Mouse (Mus musculus) naive thymus-derived CD4-positive, alpha-beta T cell, adult 2 months (primary cell): ENCODE data around the gene Fancf.

Experiments used
- DNase-seq: peaks from one replicate; pipeline ENCODE4 v3.0.0-alpha.2; 2011; ENCODE audit warnings: low read depth

Gene Fancf

GRCm38 (mm10) chr7:51862097-51862492 lies at the start of gene Fancf:
Fancf (minus strand) TSS chr7:51862267.
- DNase-seq, result peak; percentile 98

GRCm38 (mm10) chr7:51899066-51899465 lies 37.0 kb upstream of the Fancf start:
- no peak for DNase-seq

- DNase-seq, result no peak
Measured at GRCm38 (mm10) chr7:51894939-51895338, 32.9 kb upstream of the Fancf start.

- DNase-seq, result no peak
Measured at GRCm38 (mm10) chr7:51894133-51894801, 32.2 kb upstream of the Fancf start.

- no peak for DNase-seq
Measured at GRCm38 (mm10) chr7:51893008-51893407, 30.9 kb upstream of the Fancf start.

GRCm38 (mm10) chr7:51892224-51892965 lies 30.3 kb upstream of the Fancf start:
- DNase-seq, result no peak

GRCm38 (mm10) chr7:51889601-51890000 lies 27.5 kb upstream of the Fancf start:
- DNase-seq, result no peak

GRCm38 (mm10) chr7:51887678-51888567 lies 25.9 kb upstream of the Fancf start:
- DNase-seq, result no peak

GRCm38 (mm10) chr7:51885345-51885744 lies 23.3 kb upstream of the Fancf start:
- DNase-seq, result no peak

- no peak for DNase-seq
Measured at GRCm38 (mm10) chr7:51880121-51880520, 18.1 kb upstream of the Fancf start.

- peak; percentile 44 for DNase-seq
Measured at GRCm38 (mm10) chr7:51879136-51879723, 17.2 kb upstream of the Fancf start.

- DNase-seq, result no peak
Measured at GRCm38 (mm10) chr7:51878730-51879129, 16.7 kb upstream of the Fancf start.

- no peak for DNase-seq
Measured at GRCm38 (mm10) chr7:51876316-51876715, 14.2 kb upstream of the Fancf start.

- no peak for DNase-seq
Measured at GRCm38 (mm10) chr7:51872597-51872996, 10.5 kb upstream of the Fancf start.

- no peak for DNase-seq
Measured at GRCm38 (mm10) chr7:51872041-51872440, 10.0 kb upstream of the Fancf start.

- no peak for DNase-seq
Measured at GRCm38 (mm10) chr7:51867983-51868382, 5.9 kb upstream of the Fancf start.

- no peak for DNase-seq
Measured at GRCm38 (mm10) chr7:51865336-51865735, 3.3 kb upstream of the Fancf start.

- no peak for DNase-seq
Measured at GRCm38 (mm10) chr7:51862842-51863241, 775 bp upstream of the Fancf start.

- DNase-seq, result peak; percentile 90
Measured at GRCm38 (mm10) chr7:51861250-51862096, 594 bp downstream of the Fancf start, which contains the start of gene Gas2. Gas2 (plus strand) TSS chr7:51862015.

GRCm38 (mm10) chr7:51851890-51852507 lies 10.1 kb downstream of the Fancf start:
- no peak for DNase-seq

- DNase-seq, result no peak
Measured at GRCm38 (mm10) chr7:51850877-51851276, 11.2 kb downstream of the Fancf start.
